Mouse (Mus musculus) forebrain, embryonic 16.5 days (tissue): Measurements from ENCODE around the gene Myo1d. TPM values are rescaled to one million over a fixed set of nuclear protein-coding genes. Genes with fewer than 3 reads are reported as not detected.
"Not testable (repeated sequence)": the region's sequence is repeated elsewhere in the genome, so short reads cannot be mapped to it uniquely, and the experiment has no call there.

Experiments
- ATAC-seq: fragments of 200-750 bp; cut with Nextera tagmentation; 2 replicates; pipeline ENCODE4 v1.8.0; 2017; ENCODE audit warnings: mild to moderate bottlenecking, moderate library complexity
- H3K27ac ChIP-seq: fragments of 300-500 bp; sonication (generic); 2 replicates; pipeline ENCODE4 v1.5.1; 2014; ENCODE audit warnings: low read length, control low read depth
- H3K27me3 ChIP-seq: fragments of 300-500 bp; sonication (generic); replicated peaks from 2 replicates; pipeline ENCODE4 v1.6.1; 2014; ENCODE audit warnings: low read length; ENCODE audit not compliant: control insufficient read depth, insufficient read depth
- H3K36me3 ChIP-seq: fragments of 300-500 bp; sonication (generic); 2 replicates; pipeline ENCODE4 v1.6.1; 2014; ENCODE audit not compliant: control insufficient read depth, insufficient read depth
- H3K4me1 ChIP-seq: fragments of 300-500 bp; sonication (generic); replicated peaks from 2 replicates; pipeline ENCODE4 v1.6.1; 2014; ENCODE audit warnings: low read length; ENCODE audit not compliant: control insufficient read depth, insufficient read depth
- H3K4me2 ChIP-seq: fragments of 300-500 bp; sonication (generic); 2 replicates; pipeline ENCODE4 v1.6.1; 2014; ENCODE audit warnings: mild to moderate bottlenecking, low read length, control low read depth
- H3K4me3 ChIP-seq: fragments of 300-500 bp; sonication (generic); replicated peaks from 2 replicates; pipeline ENCODE4 v1.5.1; 2014; ENCODE audit warnings: mild to moderate bottlenecking, low read length, control low read depth
- H3K9ac ChIP-seq: fragments of 300-500 bp; sonication (generic); replicated peaks from 2 replicates; pipeline ENCODE4 v1.6.1; 2014; ENCODE audit warnings: low read depth, low read length, control low read depth
- H3K9me3 ChIP-seq: fragments of 300-500 bp; sonication (generic); 2 replicates; pipeline ENCODE4 v1.6.1; 2016; ENCODE audit warnings: low read length; ENCODE audit not compliant: control insufficient read depth
- WGBS: fragments of 180-500 bp; shearing (Covaris S2); extraction: QIAGEN DNeasy Blood & Tissue Kit; methylation state at CpG from one replicate; pipeline ENCODE4 v1.1.7; 2014; 5-methylcytosine and 5-hydroxymethylcytosine counted together
- polyA plus RNA-seq: library from polyadenylated mRNA; unstranded; fragments of >200 nt; fragmentation: Nextera tagmentation; extraction: Ambion mirVana; gene quantifications from 2 replicates; pipeline ENCODE4 v1.2.1, GENCODE M21; 2015

Myo1d gene
- polyA plus RNA-seq, 1 experiment from 2014 or later, result 2.2 TPM

GRCm38 (mm10) chr11:80475544-80475943, 304.3 kb downstream of the Myo1d start:
- Histone ChIP-seq H3K4me2 (no peak overlapping the region), H3K27ac (0 out of 2 replicates have a peak overlapping the region, but pooled peaks have one; percentile 10), H3K9ac (no peak overlapping the region), H3K9me3 (no peaks in the 10 kb centered on the region), H3K36me3 (peaks cover 6% of the 10 kb centered on the region; the same call in 1 of the 2 replicates), H3K4me1 (peaks cover 17% of the 10 kb centered on the region), H3K27me3 (no peaks in the 10 kb centered on the region), H3K4me3 (no peak overlapping the region)
- no peak for ATAC-seq
- 86% methylated on average over 9 of the region's 9 CpGs for whole genome bisulfite sequencing

- H3K4me3 ChIP-seq, result no peak overlapping the region
- no peak overlapping the region for H3K9ac ChIP-seq
- 91% methylated on average over 11 of the region's 11 CpGs for WGBS
- peaks cover 6% of the 10 kb centered on the region; the same call in 1 of the 2 replicates for H3K36me3 ChIP-seq
- peaks cover 13% of the 10 kb centered on the region for H3K4me1 ChIP-seq
- no peak overlapping the region for H3K27ac ChIP-seq
- H3K27me3 ChIP-seq, result no peaks in the 10 kb centered on the region
- no peaks in the 10 kb centered on the region for H3K9me3 ChIP-seq
- ATAC-seq, result no peak
- no peak overlapping the region for H3K4me2 ChIP-seq
Measured at GRCm38 (mm10) chr11:80474846-80475245, 305.0 kb downstream of the Myo1d start.

DNA sequence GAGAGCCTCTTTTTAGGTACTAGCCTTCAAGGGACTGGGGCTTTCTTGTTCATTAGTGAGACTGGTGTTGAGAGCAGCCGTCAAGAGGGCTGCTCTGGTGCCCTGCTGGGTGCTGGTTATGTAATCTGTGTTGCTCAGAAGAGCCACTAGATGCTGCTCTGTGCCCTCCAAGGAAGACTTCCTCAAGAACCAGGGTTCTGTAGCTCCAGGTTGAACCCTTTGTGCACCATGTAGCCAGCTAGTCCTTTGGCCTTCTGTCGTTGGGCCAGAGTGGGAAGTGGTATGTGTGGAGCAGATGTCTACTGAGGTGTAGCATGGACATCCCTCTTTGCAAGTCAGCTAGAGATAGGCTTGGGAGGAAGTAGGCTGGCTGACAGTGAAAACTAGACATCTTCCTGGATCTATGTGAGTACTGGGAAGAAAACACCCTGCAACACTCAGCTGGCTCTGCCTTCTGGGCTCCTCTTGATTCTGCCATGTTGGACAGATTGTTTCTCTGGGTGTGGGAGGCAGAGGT, 305.6 kb downstream of the Myo1d start:
- Histone ChIP-seq H3K4me3 (no peak overlapping the region), H3K9ac (peak overlapping the region; percentile 22; the same call in 1 of the 2 replicates), H3K4me1 (peaks cover 12% of the 10 kb centered on the region), H3K27ac (0 out of 2 replicates have a peak overlapping the region, but pooled peaks have one; percentile 16), H3K36me3 (peaks cover 8% of the 10 kb centered on the region; the same call in 1 of the 2 replicates), H3K9me3 (no peaks in the 10 kb centered on the region), H3K27me3 (no peaks in the 10 kb centered on the region), H3K4me2 (no peak overlapping the region)
- WGBS, result 43% methylated on average over 2 of the region's 2 CpGs
- no peak for ATAC-seq

- no peaks in the 10 kb centered on the region for H3K9me3 ChIP-seq
- H3K36me3 ChIP-seq, result peaks cover 9% of the 10 kb centered on the region; the same call in 1 of the 2 replicates
- no peak overlapping the region for H3K4me3 ChIP-seq
- H3K4me2 ChIP-seq, result no peak overlapping the region
- ATAC-seq, result no peak
- H3K27me3 ChIP-seq, result no peaks in the 10 kb centered on the region
- WGBS, result 73% methylated on average over 16 of the region's 16 CpGs
- peaks cover 12% of the 10 kb centered on the region for H3K4me1 ChIP-seq
- H3K9ac ChIP-seq, result no peak overlapping the region
- H3K27ac ChIP-seq, result peak overlapping the region; percentile 88
Measured at GRCm38 (mm10) chr11:80471836-80472605, 307.8 kb downstream of the Myo1d start.

GRCm38 (mm10) chr11:80463605-80464130, 316.2 kb downstream of the Myo1d start:
- H3K4me1 ChIP-seq, H3K4me2 ChIP-seq, H3K9me3 ChIP-seq, H3K27ac ChIP-seq, H3K9ac ChIP-seq, ATAC-seq, H3K4me3 ChIP-seq, H3K27me3 ChIP-seq: not testable (repeated sequence)
- WGBS, result 90% methylated on average over 4 of the region's 4 CpGs
- H3K36me3 ChIP-seq, result peaks cover 30% of the 10 kb centered on the region

DNA sequence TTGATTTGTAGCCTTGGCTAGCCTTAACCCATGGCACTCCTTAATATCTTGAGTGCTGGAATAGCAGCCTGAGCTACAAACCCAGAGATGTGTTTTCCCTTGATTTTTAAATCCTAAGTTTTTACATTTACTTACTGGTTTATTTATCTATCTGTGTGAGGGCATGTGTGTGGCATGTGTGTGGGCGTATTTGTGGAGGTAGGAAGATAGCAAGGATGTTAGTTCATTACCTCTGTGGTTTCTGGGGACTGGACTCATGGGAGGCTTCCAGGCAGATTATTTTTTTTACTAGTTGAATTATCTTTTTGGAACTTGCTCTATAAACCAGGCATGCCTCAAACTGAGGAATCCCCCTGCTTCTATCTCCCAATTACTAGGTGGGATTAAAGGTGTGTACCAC, 326.6 kb downstream of the Myo1d start:
- Histone ChIP-seq H3K27me3 (no peaks in the 10 kb centered on the region), H3K4me2 (no peak overlapping the region), H3K9ac (no peak overlapping the region), H3K36me3 (peaks cover 12% of the 10 kb centered on the region), H3K4me1 (no peaks in the 10 kb centered on the region), H3K4me3 (no peak overlapping the region), H3K27ac (no peak overlapping the region), H3K9me3 (no peaks in the 10 kb centered on the region)
- ATAC-seq, result no peak
- WGBS, result 100% methylated on average over 1 of the region's 1 CpGs

DNA sequence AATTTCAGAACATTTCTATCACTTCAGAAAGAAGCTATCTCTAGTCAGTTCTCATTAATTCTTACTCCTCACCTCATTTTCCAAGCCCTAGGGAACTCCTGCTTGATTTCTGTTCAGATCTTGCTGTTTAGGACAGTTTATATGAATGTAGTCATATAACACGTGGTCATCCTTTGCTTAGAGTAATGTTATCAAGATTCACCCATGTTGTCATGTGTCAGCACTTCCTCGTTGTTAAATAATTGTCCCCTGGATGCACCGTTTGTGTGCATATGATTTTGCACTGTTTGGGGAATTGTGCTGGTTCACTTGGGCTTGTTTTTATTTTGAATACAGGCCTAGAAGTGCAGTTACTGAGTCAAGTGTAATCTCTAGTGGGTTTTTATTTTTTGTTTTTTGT, 327.6 kb downstream of the Myo1d start:
- Histone ChIP-seq H3K27me3 (no peaks in the 10 kb centered on the region), H3K4me1 (no peaks in the 10 kb centered on the region), H3K27ac (no peak overlapping the region), H3K36me3 (peaks cover 16% of the 10 kb centered on the region), H3K4me3 (no peak overlapping the region), H3K9me3 (no peaks in the 10 kb centered on the region), H3K9ac (no peak overlapping the region), H3K4me2 (no peak overlapping the region)
- no peak for ATAC-seq
- WGBS, result 92% methylated on average over 3 of the region's 3 CpGs

- WGBS, result 96% methylated on average over 2 of the region's 2 CpGs
- ATAC-seq, result no peak
Measured at GRCm38 (mm10) chr11:80449859-80450258, 330.0 kb downstream of the Myo1d start.

DNA sequence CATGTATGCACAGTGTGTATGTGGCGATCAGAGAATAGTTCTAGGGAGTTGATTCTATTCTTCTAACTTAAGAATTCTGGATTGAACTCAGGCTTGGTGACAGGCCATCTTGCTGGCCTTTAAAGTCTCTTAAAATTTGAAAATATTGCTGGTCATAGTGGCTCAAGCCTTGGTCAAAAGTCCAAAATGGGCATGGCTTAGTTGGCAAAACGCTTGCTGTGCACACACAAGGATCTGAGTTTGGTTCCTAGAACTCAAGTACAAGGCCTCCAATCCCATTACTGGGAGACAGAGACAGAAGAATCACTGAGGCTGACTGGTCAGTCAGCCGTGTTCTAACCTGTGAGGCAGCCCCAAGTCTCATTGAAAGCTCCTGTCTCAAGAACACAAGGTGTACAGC, 332.9 kb downstream of the Myo1d start:
- H3K27me3 ChIP-seq, result no peaks in the 10 kb centered on the region
- no peak overlapping the region for H3K4me3 ChIP-seq
- H3K9ac ChIP-seq, result no peak overlapping the region
- WGBS, result 96% methylated on average over 3 of the region's 3 CpGs
- ATAC-seq, result no peak
- H3K27ac ChIP-seq, result no peak overlapping the region
- peaks cover 20% of the 10 kb centered on the region for H3K36me3 ChIP-seq
- no peaks in the 10 kb centered on the region for H3K9me3 ChIP-seq
- H3K4me1 ChIP-seq, result no peaks in the 10 kb centered on the region
- H3K4me2 ChIP-seq, result no peak overlapping the region

More at GRCm38 (mm10) chr11:80449859-80450258, 330.0 kb downstream of the Myo1d start:
- Histone ChIP-seq H3K9ac (no peak overlapping the region), H3K36me3 (peaks cover 22% of the 10 kb centered on the region), H3K27ac (no peak overlapping the region), H3K4me1 (no peaks in the 10 kb centered on the region), H3K27me3 (no peaks in the 10 kb centered on the region), H3K9me3 (no peaks in the 10 kb centered on the region), H3K4me2 (no peak overlapping the region), H3K4me3 (no peak overlapping the region)
